Mouse (Mus musculus) ES-Bruce4 (cell line): ENCODE results near the gene Vps18.

Source experiments
- EP300 ChIP-seq: IDR thresholded peaks from 2 replicates; pipeline ENCODE4 v1.6.1; 2011; ENCODE audit warnings: low read depth, low read length; ENCODE audit not compliant: insufficient read depth
- POLR2A ChIP-seq: IDR thresholded peaks from one replicate; pipeline ENCODE4 v1.8.1; 2011; ENCODE audit warnings: low read length; ENCODE audit not compliant: insufficient read depth

GRCm38 (mm10) chr2:119250826-119251478, 37.6 kb upstream of the Vps18 start:
- no peak for TF ChIP-seq POLR2A
- TF ChIP-seq EP300: no peak
